Mouse (Mus musculus) lung, postnatal 10 days (tissue): ENCODE measurements at regions not wholly inside any gene's neighbourhood (a gene's known extent, or its start where the extent isn't known, plus 50 kb on each side); places are given as distances from the start of the nearest gene placed in this dataset.
A peak's percentile ranks its signal among the peaks of the same experiment; 100 is the strongest.

Experiments
- DNase-seq: peaks from one replicate; pipeline ENCODE4 v3.0.0; 2021

GRCm38 (mm10) chr12:107539683-107540082, 51.3 kb downstream of the 3110018I06Rik start:
- DNase-seq: no peak

GRCm38 (mm10) chr12:107541196-107541595, 52.8 kb downstream of the 3110018I06Rik start:
- no peak for DNase-seq

- peak; percentile 61 for DNase-seq
Measured at GRCm38 (mm10) chr12:107547194-107547885, 58.9 kb downstream of the 3110018I06Rik start.

GRCm38 (mm10) chr12:107547886-107548448, 59.5 kb downstream of the 3110018I06Rik start:
- DNase-seq: peak; percentile 85

- no peak for DNase-seq
Measured at GRCm38 (mm10) chr12:107549452-107550296, 61.2 kb downstream of the 3110018I06Rik start.

- DNase-seq: no peak
Measured at GRCm38 (mm10) chr12:107559191-107559590, 70.8 kb downstream of the 3110018I06Rik start.

GRCm38 (mm10) chr12:107560100-107560499, 71.7 kb downstream of the 3110018I06Rik start:
- no peak for DNase-seq

GRCm38 (mm10) chr12:107572586-107572985, 84.2 kb downstream of the 3110018I06Rik start:
- DNase-seq: no peak

- DNase-seq: no peak
Measured at GRCm38 (mm10) chr12:107579508-107579907, 91.1 kb downstream of the 3110018I06Rik start.

- no peak for DNase-seq
Measured at GRCm38 (mm10) chr12:107583151-107583720, 94.8 kb downstream of the 3110018I06Rik start.

GRCm38 (mm10) chr12:107585696-107586225, 97.3 kb downstream of the 3110018I06Rik start:
- DNase-seq: no peak

- no peak for DNase-seq
Measured at GRCm38 (mm10) chr12:107596236-107596635, 107.8 kb downstream of the 3110018I06Rik start.

GRCm38 (mm10) chr12:107600576-107600975, 112.1 kb downstream of the 3110018I06Rik start:
- no peak for DNase-seq

GRCm38 (mm10) chr12:107608966-107609365, 120.5 kb downstream of the 3110018I06Rik start:
- DNase-seq: no peak

GRCm38 (mm10) chr12:107609986-107610385, 121.6 kb downstream of the 3110018I06Rik start:
- no peak for DNase-seq

GRCm38 (mm10) chr12:107617212-107617994, 129.0 kb downstream of the 3110018I06Rik start:
- DNase-seq: no peak

- no peak for DNase-seq
Measured at GRCm38 (mm10) chr12:107624446-107624845, 136.0 kb downstream of the 3110018I06Rik start.

GRCm38 (mm10) chr12:107648008-107648407, 159.6 kb downstream of the 3110018I06Rik start:
- DNase-seq: no peak

GRCm38 (mm10) chr12:107652126-107652728, 163.8 kb downstream of the 3110018I06Rik start:
- no peak for DNase-seq

GRCm38 (mm10) chr12:107653131-107653530, 164.7 kb downstream of the 3110018I06Rik start:
- DNase-seq: peak; percentile 18

GRCm38 (mm10) chr12:107656846-107657245, 168.4 kb downstream of the 3110018I06Rik start:
- DNase-seq: no peak

- DNase-seq: no peak
Measured at GRCm38 (mm10) chr12:107658241-107658640, 169.8 kb downstream of the 3110018I06Rik start.
